ENCODE assay signal across 8 mouse cellular contexts in genomic region chr12:113041481-113042439, GRCm38 (mm10). TPM values are rescaled to one million over a fixed set of nuclear protein-coding genes. Genes with fewer than 3 reads are reported as not detected.
DNase-seq lines count a peak whose midpoint lies in the region; ATAC-seq and TF ChIP-seq lines count a peak whose summit lies in the region.

No protein-coding gene starts in this region.

- H3K4me2 ChIP-seq in CH12.LX (ENCODE audit: insufficient read depth, low read depth, poor library complexity, severe bottlenecking), result no peak overlapping the region
- 0 out of 2 replicates have a peak overlapping the region, but pooled peaks have one; percentile 14 for H3K4me2 ChIP-seq in forebrain, embryonic 14.5 days (ENCODE audit: low read length)
- no peak overlapping the region for H3K4me2 ChIP-seq in neural tube, embryonic 12.5 days (replicated peaks)

- DNase-seq in cerebellum, adult 18-20 months, result peak; percentile 55 to 63
- no peak for DNase-seq in CH12.LX (ENCODE audit: extremely low read depth)
- peak; percentile 82 for DNase-seq in forebrain, embryonic 14.5 days (ENCODE audit: low spot score)
- DNase-seq in kidney, adult 18-20 months, result peak; percentile 13
- DNase-seq in left cerebral cortex, postnatal 36 days (ENCODE audit: low spot score in 2 of 2), result peak; percentile 47 to 51
- no peak for DNase-seq in testis, postnatal 10 days (ENCODE audit: low spot score)

- H3K4me1 ChIP-seq in CH12.LX (ENCODE audit: control insufficient read depth in 1 of 2, insufficient read depth in 2 of 2), result peaks cover 2 to 4% of the 10 kb centered on the region in 2 experiments; a peak in 2 of 4 replicates
- peaks cover 3% of the 10 kb centered on the region; the same call in 1 of the 2 replicates for H3K4me1 ChIP-seq in forebrain, embryonic 14.5 days (ENCODE audit: control insufficient read depth, insufficient read depth, low read length)
- peaks cover 4% of the 10 kb centered on the region; the same call in 1 of the 2 replicates for H3K4me1 ChIP-seq in neural tube, embryonic 12.5 days

- TF ChIP-seq EP300 in CH12.LX (IDR thresholded peaks at IDR 0.05; ENCODE audit: low read length), result no peak

- ATAC-seq in cerebellum, adult (ENCODE audit: insufficient number of reproducible peaks, low FRiP score, low TSS enrichment), result no peak
- peak; percentile 83 for ATAC-seq in forebrain, embryonic 14.5 days
- ATAC-seq in neural tube, embryonic 12.5 days (ENCODE audit: low FRiP score, low read depth), result peak; percentile 69; the same call in 1 of the 2 replicates

- no peaks in the 10 kb centered on the region for H3K79me2 ChIP-seq in CH12.LX (replicated peaks; ENCODE audit: control insufficient read depth, extremely low read depth, insufficient read depth, poor library complexity, severe bottlenecking)

- dilution Hi-C loops in CH12.LX (cut with MboI; ENCODE audit: extremely low pct_ligation_motif_present, extremely low pct_unique_long_range_greater_than_20kb, low sequenced_read_pairs), result no loop called here

- H3K36me3 ChIP-seq in CH12.LX (replicated peaks in 1 of 2; ENCODE audit: control insufficient read depth in 1 of 2, insufficient read depth in 1 of 2, low read length in 1 of 2), result peaks cover 0 to 13% of the 10 kb centered on the region in 2 experiments
- peaks cover 15% of the 10 kb centered on the region for H3K36me3 ChIP-seq in forebrain, embryonic 14.5 days (ENCODE audit: control insufficient read depth, insufficient read depth, low read length)
- peaks cover 15% of the 10 kb centered on the region for H3K36me3 ChIP-seq in neural tube, embryonic 12.5 days

- no peak for TF ChIP-seq CTCF in CH12.LX (conservative IDR thresholded peaks at IDR 0.05 in 1 of 2, IDR thresholded peaks at IDR 0.05 in 1 of 2; ENCODE audit: low read depth in 2 of 2, low read length in 2 of 2)

- no peak for TF ChIP-seq RAD21 in CH12.LX (IDR thresholded peaks at IDR 0.05; ENCODE audit: low read depth, low read length)

- no peaks in the 10 kb centered on the region for H3K27me3 ChIP-seq in CH12.LX (replicated peaks)
- no peaks in the 10 kb centered on the region for H3K27me3 ChIP-seq in forebrain, embryonic 14.5 days (replicated peaks; ENCODE audit: control insufficient read depth, insufficient read depth, low read length)
- H3K27me3 ChIP-seq in neural tube, embryonic 12.5 days (replicated peaks), result no peaks in the 10 kb centered on the region

- WGBS in forebrain, embryonic 14.5 days, result 72% methylated on average over 15 of the region's 15 CpGs
- WGBS in neural tube, embryonic 12.5 days, result 69% methylated on average over 15 of the region's 15 CpGs

- no peak overlapping the region for H3K4me3 ChIP-seq in CH12.LX (replicated peaks in 1 of 3; ENCODE audit: low read depth in 2 of 3, low read length in 2 of 3, poor library complexity in 1 of 3)
- no peak overlapping the region for H3K4me3 ChIP-seq in forebrain, embryonic 14.5 days (ENCODE audit: low read depth, low read length)
- no peak overlapping the region for H3K4me3 ChIP-seq in neural tube, embryonic 12.5 days

- intact Hi-C loops in left cerebral cortex, postnatal 36 days (cut with DNase I), result no loop called here

- H3K9ac ChIP-seq in CH12.LX (ENCODE audit: insufficient read depth, low read depth), result no peak overlapping the region
- H3K9ac ChIP-seq in forebrain, embryonic 14.5 days (ENCODE audit: low read length), result no peak overlapping the region
- no peak overlapping the region for H3K9ac ChIP-seq in neural tube, embryonic 12.5 days

- H3K27ac ChIP-seq in CH12.LX (ENCODE audit: insufficient read depth, low read depth), result no peak overlapping the region
- peak overlapping the region; percentile 58; the same call in 1 of the 2 replicates for H3K27ac ChIP-seq in forebrain, embryonic 14.5 days (ENCODE audit: low read depth, low read length)
- no peak overlapping the region for H3K27ac ChIP-seq in neural tube, embryonic 12.5 days

- no peaks in the 10 kb centered on the region for H3K9me3 ChIP-seq in CH12.LX (replicated peaks; ENCODE audit: low read length)
- H3K9me3 ChIP-seq in forebrain, embryonic 14.5 days (replicated peaks; ENCODE audit: control insufficient read depth, low read length), result no peaks in the 10 kb centered on the region
- no peaks in the 10 kb centered on the region for H3K9me3 ChIP-seq in neural tube, embryonic 12.5 days

- no peak for TF ChIP-seq POLR2A in CH12.LX (IDR thresholded peaks at IDR 0.05; ENCODE audit: low read depth, low read length)

- in situ Hi-C loops in CH12.LX (cut with MboI; ENCODE audit: low pct_ligation_motif_present, low pct_unique_long_range_greater_than_20kb, low sequenced_read_pairs), result no loop called here

TF ChIP-seq in CH12.LX, 34 proteins besides CTCF, POLR2A, EP300 and RAD21:
- TF ChIP-seq ZNF384 (IDR thresholded peaks at IDR 0.05; ENCODE audit: low read depth, low read length), result 0 out of 2 replicates have a peak, but pooled peaks have one; percentile 16
- TF ChIP-seq ZC3H11A (IDR thresholded peaks at IDR 0.05; ENCODE audit: low read depth, low read length), result no peak

RNA-seq across cellular contexts. Expression of gene Pacs2, which starts 27.5 kb away (rescaled TPM):
- total RNA-seq in CH12.LX (2012; rRNA removed) (6.5 and 7.1 TPM in 2 replicates), CH12.LX (2014; rRNA removed) (2.4 and 3.1 TPM in 2 replicates)
- polyA plus RNA-seq in CH12.LX (2012; ENCODE audit: insufficient read length, low read depth), result 7.0 and 8.2 TPM in 2 replicates
- polyA plus RNA-seq in forebrain, embryonic 14.5 days (2014; fragmentation: Nextera tagmentation; extraction: Ambion mirVana), result 16.1 and 21.6 TPM in 2 replicates
- total RNA-seq in left cerebral cortex, postnatal 36 days (2021), result 10 to 100 TPM; 70.4 to 74.2 TPM
- polyA plus RNA-seq in neural tube, embryonic 12.5 days (2016; fragmentation: Nextera tagmentation; extraction: Ambion mirVana), result 30.5 and 30.8 TPM in 2 replicates

RNA-seq across cellular contexts. Expression of gene Tex22, which starts 32.5 kb away (rescaled TPM):
- total RNA-seq in CH12.LX (2012; rRNA removed) (0.21 and 0.55 TPM in 2 replicates), CH12.LX (2014; rRNA removed) (not detected in 2 replicates)
- polyA plus RNA-seq in CH12.LX (2012; ENCODE audit: insufficient read length, low read depth), result not detected in 2 replicates
- not detected in 2 replicates for polyA plus RNA-seq in forebrain, embryonic 14.5 days (2014; fragmentation: Nextera tagmentation; extraction: Ambion mirVana)
- total RNA-seq in left cerebral cortex, postnatal 36 days (2021), result under 1 TPM; 0.35 to 0.52 TPM
- 0.24 TPM in 1 of 2 replicates, not detected in the other for polyA plus RNA-seq in neural tube, embryonic 12.5 days (2016; fragmentation: Nextera tagmentation; extraction: Ambion mirVana)

RNA-seq across cellular contexts. Expression of gene Brf1, which starts 41.3 kb away (rescaled TPM):
- total RNA-seq in CH12.LX (2012; rRNA removed) (30.8 and 31.2 TPM in 2 replicates), CH12.LX (2014; rRNA removed) (15.9 and 18.1 TPM in 2 replicates)
- 29.6 and 30.6 TPM in 2 replicates for polyA plus RNA-seq in CH12.LX (2012; ENCODE audit: insufficient read length, low read depth)
- 43.0 and 51.0 TPM in 2 replicates for polyA plus RNA-seq in forebrain, embryonic 14.5 days (2014; fragmentation: Nextera tagmentation; extraction: Ambion mirVana)
- 10 to 100 TPM; 41.4 to 55.5 TPM for total RNA-seq in left cerebral cortex, postnatal 36 days (2021)
- 68.1 and 70.1 TPM in 2 replicates for polyA plus RNA-seq in neural tube, embryonic 12.5 days (2016; fragmentation: Nextera tagmentation; extraction: Ambion mirVana)

RNA-seq across cellular contexts. Expression of gene Mta1, which starts 56.3 kb away (rescaled TPM):
- total RNA-seq in CH12.LX (2012; rRNA removed) (29.5 and 39.4 TPM in 2 replicates), CH12.LX (2014; rRNA removed) (11.5 and 12.7 TPM in 2 replicates)
- 68.6 and 76.7 TPM in 2 replicates for polyA plus RNA-seq in CH12.LX (2012; ENCODE audit: insufficient read length, low read depth)
- 16.6 and 18.7 TPM in 2 replicates for polyA plus RNA-seq in forebrain, embryonic 14.5 days (2014; fragmentation: Nextera tagmentation; extraction: Ambion mirVana)
- total RNA-seq in left cerebral cortex, postnatal 36 days (2021), result 10 to 100 TPM; 79.8 to 80.2 TPM
- 15.8 and 19.6 TPM in 2 replicates for polyA plus RNA-seq in neural tube, embryonic 12.5 days (2016; fragmentation: Nextera tagmentation; extraction: Ambion mirVana)

Comparison
In these comparisons a context has a peak if more than half of its experiments do, and no peak if none do; other contexts are left out.
1. DNase-seq: peak in cerebellum, adult 18-20 months (2 of 2), forebrain, embryonic 14.5 days (single experiment), kidney, adult 18-20 months (single experiment) and left cerebral cortex, postnatal 36 days (2 of 2); none in CH12.LX (single experiment) and testis, postnatal 10 days (single experiment).